Mouse (Mus musculus): ENCODE data around the gene Tspoap1.

The Tspoap1 gene

GRCm38 (mm10) chr11:87760301-87761081 is at the start of gene Tspoap1:
Gene Tspoap1 (plus strand): TSS chr11:87760541.
- peak; percentile 63 to 64 for DNase-seq

DNA sequence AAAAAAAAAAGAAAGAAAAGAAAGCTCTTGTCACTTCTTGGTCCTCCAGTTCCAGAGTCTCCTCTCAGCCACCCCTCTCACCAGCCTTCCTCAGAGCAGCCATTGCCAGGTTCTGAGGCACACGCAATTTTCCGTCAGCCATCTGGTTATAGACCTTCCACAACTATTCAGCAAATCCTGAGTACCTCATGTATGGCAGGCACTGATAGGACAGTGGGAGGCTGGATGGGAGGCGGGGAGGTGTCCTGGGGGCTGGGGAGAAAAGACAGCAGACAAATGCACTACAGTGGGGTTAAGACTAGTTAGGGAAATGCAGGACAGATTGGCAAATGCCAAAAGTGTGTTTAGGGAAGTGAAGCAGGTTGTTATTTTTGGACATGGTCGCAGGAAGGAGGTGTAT is 48.2 kb upstream of the Tspoap1 start:
- DNase-seq: no peak

- no peak for DNase-seq
Observed at GRCm38 (mm10) chr11:87715999-87716398, 44.3 kb upstream of the Tspoap1 start.

- DNase-seq: no peak
Observed at GRCm38 (mm10) chr11:87719526-87719925, 40.8 kb upstream of the Tspoap1 start.

DNA sequence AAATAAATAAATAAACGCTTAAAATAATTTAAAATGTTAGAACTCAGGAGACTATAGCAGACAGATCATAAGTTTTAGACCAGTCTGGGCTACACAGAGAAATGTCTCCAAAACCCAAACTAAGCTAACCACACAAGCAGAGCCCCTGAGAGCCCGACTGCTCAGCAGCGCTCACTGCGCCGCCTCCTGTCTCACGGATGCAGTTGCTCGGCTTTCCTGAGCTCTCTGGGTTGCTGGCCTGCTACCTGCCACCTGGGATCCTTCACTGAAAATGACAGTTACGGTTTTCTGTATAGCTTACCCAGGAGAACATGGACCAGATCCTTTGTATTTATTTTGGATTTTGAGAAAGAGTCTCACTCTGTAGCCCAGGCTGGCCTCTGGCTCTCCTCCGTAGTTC is 40.0 kb upstream of the Tspoap1 start:
- DNase-seq: no peak

DNA sequence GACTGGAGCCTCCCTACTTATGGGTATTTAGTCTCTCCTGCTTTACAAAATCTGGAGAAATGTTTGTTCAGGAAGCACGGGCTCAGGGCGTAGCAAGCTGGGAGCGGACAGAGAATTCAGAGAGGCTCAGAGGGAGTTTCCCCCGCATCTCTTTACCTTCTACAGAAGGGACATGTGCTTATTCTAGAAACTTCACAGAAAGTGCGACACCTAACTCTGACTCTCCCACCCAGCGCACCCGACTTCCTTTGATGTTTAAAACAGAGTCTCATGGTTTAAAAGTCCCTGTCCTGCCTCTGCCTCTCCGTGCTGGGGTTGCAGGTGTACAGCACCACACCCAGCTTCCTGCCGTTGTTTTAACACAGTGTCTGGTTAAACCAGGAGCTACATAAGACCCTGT is 39.5 kb upstream of the Tspoap1 start:
- DNase-seq: no peak

GRCm38 (mm10) chr11:87722168-87722567 is 38.2 kb upstream of the Tspoap1 start:
- DNase-seq: no peak

DNA sequence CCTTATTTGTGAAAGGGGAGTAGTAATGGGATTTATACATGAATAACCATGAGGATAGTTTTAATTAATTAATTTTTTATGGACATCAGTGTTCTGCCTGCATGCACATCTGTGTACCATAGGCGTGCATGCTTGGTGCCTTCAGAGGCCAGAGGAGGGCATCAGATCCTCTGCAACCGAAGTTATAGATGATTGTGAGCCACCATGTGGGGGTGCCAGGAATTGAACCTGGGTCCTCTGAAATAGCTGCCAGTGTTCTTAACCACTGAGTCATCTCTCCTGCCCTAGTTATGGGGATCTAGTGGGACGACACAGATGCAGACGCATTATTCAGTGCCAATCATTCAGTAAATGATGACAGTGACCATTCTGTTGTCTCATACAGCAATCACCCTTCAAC is 37.5 kb upstream of the Tspoap1 start:
- no peak for DNase-seq

DNA sequence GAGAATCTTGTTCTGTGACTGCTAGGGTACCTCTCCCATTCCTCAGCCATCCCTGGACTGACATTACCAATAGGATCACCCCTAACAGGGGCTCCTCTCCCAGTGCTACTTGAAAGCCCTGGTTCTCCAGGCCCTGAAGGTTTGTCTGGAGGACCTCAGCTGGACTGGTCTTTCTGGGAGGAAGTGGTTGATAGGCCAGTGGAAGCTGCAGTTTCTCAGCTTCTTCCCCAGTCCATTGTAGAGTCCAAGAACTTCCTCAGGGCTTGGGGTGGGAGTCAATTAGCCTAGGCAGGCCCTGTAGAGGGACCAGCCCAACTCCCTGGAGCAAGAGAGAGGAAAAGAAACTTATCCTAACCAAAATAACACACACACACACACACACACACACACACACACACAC is 34.8 kb upstream of the Tspoap1 start:
- no peak for DNase-seq

DNA sequence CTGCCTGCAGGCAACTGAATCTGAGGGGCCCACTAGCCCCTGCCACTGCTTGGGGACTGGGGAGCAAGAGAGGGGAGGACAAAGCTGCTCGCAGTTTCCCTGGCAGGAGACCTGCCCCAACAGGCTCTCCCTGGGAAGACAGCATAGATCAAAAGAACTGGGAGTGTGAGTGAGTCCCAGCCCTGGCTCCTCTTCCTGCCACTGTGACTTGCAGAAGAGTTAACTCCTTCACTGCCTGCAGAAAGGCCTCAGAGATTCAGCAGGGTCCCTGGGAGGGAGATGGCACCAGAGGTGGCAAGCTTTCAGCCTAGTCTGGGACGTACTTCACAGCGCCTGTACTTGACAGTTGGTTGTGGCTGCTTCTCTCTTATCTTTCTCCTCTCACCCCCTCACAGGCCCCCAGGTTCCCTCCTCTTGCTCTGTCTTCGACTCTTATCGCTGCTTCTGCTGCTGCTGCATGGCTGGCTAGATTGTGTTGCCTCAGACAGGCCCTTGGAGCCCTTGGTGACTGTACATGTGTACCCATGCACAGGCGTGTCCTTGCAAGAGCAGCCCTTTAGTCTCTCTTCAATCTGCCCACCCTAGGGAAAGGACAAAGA is 34.3 kb upstream of the Tspoap1 start:
- no peak for DNase-seq

DNA sequence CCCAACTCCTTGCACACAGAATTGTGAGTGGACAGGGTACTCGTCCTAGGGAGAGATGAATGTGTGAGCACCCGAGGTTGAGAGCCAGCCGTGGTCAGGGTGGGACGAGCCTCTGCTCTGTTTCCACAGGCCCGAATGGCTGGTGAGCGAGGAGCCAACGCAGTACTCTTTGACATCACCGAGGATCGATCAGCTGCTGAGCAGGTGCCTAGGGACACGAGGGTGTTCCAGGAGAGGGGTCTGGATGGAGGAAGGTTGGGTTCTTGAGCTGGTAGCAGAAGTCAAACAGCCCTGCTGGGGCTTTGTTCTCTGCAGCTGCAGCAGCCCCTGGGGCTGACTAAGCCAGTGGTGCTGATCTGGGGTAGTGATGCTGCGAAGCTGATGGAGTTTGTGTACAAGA is 33.3 kb upstream of the Tspoap1 start:
- no peak for DNase-seq

DNA sequence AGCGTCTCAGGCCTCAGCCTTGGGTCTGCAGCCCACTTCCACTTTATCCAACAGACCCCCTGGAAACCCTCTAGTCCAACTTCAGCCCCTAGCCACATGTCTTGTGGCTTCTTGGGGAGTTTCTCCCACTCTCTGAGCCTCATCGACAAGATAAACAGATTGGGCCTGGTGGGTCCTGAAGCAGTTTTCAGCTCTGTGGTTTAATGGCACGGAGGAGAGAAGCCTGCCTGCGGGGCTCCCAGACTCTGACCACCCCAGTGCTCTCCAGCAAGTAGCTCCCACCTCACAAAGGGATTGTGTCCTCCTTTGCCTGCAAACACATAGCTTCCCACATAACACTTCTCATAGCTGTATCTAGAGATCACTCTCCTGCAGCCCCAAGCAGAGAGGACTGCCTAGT is 32.9 kb upstream of the Tspoap1 start:
- no peak for DNase-seq

DNA sequence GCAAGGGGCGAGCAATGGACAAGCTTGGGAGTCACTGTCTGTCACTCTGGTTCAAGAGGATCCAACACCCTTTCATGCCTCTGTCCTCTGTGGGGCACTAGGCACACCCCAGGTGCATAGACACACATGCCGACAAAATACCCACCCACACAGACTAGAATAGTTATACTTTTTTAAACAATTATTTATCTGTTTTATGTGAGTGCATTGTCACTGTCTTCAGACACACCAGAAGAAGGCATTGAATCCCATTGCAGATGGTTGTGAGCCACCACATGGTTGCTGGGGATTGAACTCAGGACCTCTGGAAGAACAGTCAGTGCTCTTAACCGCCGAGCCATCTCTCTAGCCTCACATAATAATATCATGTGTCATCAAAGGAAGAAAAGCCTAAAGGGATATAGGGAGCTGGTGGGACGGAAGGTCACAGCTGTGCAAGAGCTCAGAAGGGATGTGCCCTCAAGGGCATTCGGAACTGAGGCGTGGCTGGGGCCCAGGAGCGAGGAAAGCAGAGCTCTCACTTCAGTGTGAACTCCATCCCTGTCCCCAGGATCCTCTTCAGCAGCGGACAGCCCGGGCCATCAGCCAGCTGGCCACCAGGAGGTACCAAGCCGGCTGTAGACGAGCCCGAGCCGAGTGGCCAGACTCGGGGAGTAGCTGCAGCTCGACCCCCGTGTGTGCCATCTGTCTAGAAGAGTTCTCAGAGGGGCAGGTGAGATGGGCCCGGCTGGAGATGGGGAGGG is 31.3 kb upstream of the Tspoap1 start:
- DNase-seq: peak in 1 of 2 experiments; percentile 30

- DNase-seq: no peak
Observed at GRCm38 (mm10) chr11:87729593-87730185, 30.7 kb upstream of the Tspoap1 start.

- DNase-seq: no peak
Observed at GRCm38 (mm10) chr11:87730652-87731310, 29.6 kb upstream of the Tspoap1 start.

- no peak for DNase-seq
Observed at GRCm38 (mm10) chr11:87734346-87734745, 26.0 kb upstream of the Tspoap1 start.

- no peak for DNase-seq
Observed at GRCm38 (mm10) chr11:87735691-87736090, 24.6 kb upstream of the Tspoap1 start.

- peak in 1 of 2 experiments; percentile 43 for DNase-seq
Observed at GRCm38 (mm10) chr11:87736647-87737134, 23.6 kb upstream of the Tspoap1 start.

DNA sequence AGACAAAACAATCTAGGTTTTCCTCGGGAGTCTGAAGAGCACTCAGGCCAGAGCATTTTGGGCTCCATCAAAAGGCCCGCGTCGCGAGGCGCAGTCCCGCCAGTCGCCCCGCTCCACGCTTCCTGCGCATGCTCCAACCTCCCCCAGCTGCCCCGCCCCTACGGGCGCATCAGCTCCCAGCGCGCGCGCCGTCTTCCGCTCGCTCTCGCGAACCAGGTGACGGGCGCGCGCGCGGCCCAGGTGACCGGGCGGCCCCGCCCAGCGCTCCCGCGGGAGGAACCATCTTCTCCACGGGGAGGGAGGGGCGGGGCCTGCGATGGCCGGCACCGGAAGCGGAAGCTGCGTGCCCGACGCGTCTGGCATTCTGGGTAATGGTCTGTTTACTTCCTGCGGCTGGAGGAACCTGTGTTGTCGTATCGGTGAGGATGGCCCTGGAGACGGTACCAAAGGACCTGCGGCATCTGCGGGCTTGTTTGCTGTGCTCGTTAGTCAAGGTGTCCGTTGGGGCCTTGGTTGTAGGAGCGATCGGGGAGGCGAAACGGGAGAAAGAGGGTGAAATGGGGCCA is 23.1 kb upstream of the Tspoap1 start, which contains the start of gene Supt4a:
Gene Supt4a (plus strand): TSS at position 378 of the 566 bp plus-strand sequence.
- DNase-seq: peak; percentile 94 to 98

GRCm38 (mm10) chr11:87743691-87744090 is 16.6 kb upstream of the Tspoap1 start:
- no peak for DNase-seq

DNA sequence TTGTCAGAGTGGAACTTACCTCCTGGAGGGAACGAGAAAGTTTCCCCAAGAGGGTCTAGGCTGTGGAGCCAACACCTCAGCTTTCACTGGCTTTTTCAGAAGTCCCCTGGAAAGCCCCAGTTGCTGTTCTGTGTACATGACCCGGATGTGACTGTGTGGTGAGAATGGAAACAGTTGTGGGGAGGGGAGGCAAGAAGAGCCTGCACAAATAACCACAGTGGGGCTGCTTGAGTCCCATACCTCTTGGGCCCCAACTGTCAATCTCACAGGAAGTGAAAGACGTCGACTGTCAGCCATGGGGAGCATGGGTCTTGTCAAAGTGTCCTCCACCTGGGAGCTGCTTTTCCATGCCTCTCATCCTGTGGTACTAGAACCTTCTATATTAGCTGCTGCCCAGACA is 15.4 kb upstream of the Tspoap1 start:
- DNase-seq: no peak

All from cerebellum, postnatal 36 days (tissue).